Mouse (Mus musculus): ENCODE results near the gene Ifitm3.
"Not testable (repeated sequence)": the region's sequence is repeated elsewhere in the genome, so short reads cannot be mapped to it uniquely, and the experiment has no call there.

The Ifitm3 gene

GRCm38 (mm10) chr7:141032458-141033167 lies 22.0 kb upstream of the Ifitm3 start:
- no peak for DNase-seq (ENCODE audit: low spot score in 2 of 2)

- DNase-seq (ENCODE audit: low spot score in 2 of 2), result no peak
These were observed 19.8 kb upstream of the Ifitm3 start for GRCm38 (mm10) chr7:141030390-141030789.

- no peak for DNase-seq (ENCODE audit: low spot score in 2 of 2)
These were observed 18.3 kb upstream of the Ifitm3 start, which contains the start of gene Gm17387 for GRCm38 (mm10) chr7:141028831-141029230. Gene Gm17387 (plus strand): TSS chr7:141029131.

GRCm38 (mm10) chr7:141026740-141027098 lies 16.1 kb upstream of the Ifitm3 start:
- no peak for DNase-seq (ENCODE audit: low spot score in 2 of 2)

- DNase-seq (ENCODE audit: low spot score in 2 of 2), result no peak
These were observed 15.6 kb upstream of the Ifitm3 start for GRCm38 (mm10) chr7:141026097-141026739.

- DNase-seq (ENCODE audit: low spot score in 2 of 2), result no peak
These were observed 14.6 kb upstream of the Ifitm3 start for GRCm38 (mm10) chr7:141024865-141025838.

GRCm38 (mm10) chr7:141021489-141022449 lies 11.2 kb upstream of the Ifitm3 start:
- DNase-seq (ENCODE audit: low spot score in 2 of 2), result no peak

GRCm38 (mm10) chr7:141019028-141019427 lies 8.5 kb upstream of the Ifitm3 start:
- no peak for DNase-seq (ENCODE audit: low spot score in 2 of 2)

GRCm38 (mm10) chr7:141017824-141018223 lies 7.3 kb upstream of the Ifitm3 start, which contains the start of gene Ifitm6:
Gene Ifitm6 (minus strand): TSS chr7:141017924.
- DNase-seq (ENCODE audit: low spot score in 2 of 2), result not testable (repeated sequence)

- no peak for DNase-seq (ENCODE audit: low spot score in 2 of 2)
These were observed 6.4 kb upstream of the Ifitm3 start for GRCm38 (mm10) chr7:141016707-141017697.

- DNase-seq (ENCODE audit: low spot score in 2 of 2), result no peak
These were observed 734 bp upstream of the Ifitm3 start for GRCm38 (mm10) chr7:141011238-141011770.

GRCm38 (mm10) chr7:141009665-141010064 lies 905 bp downstream of the Ifitm3 start:
- no peak for DNase-seq (ENCODE audit: low spot score in 2 of 2)

GRCm38 (mm10) chr7:141008938-141009660 lies 1.5 kb downstream of the Ifitm3 start:
- DNase-seq (ENCODE audit: low spot score in 2 of 2), result peak; percentile 40 to 70

GRCm38 (mm10) chr7:141008312-141008761 lies 2.2 kb downstream of the Ifitm3 start:
- no peak for DNase-seq (ENCODE audit: low spot score in 2 of 2)

- DNase-seq (ENCODE audit: low spot score in 2 of 2), result no peak
These were observed 3.7 kb downstream of the Ifitm3 start for GRCm38 (mm10) chr7:141006914-141007313.

GRCm38 (mm10) chr7:141006446-141006845 lies 4.1 kb downstream of the Ifitm3 start:
- DNase-seq (ENCODE audit: low spot score in 2 of 2), result no peak

GRCm38 (mm10) chr7:141003248-141004010 lies 7.1 kb downstream of the Ifitm3 start:
- DNase-seq (ENCODE audit: low spot score in 2 of 2), result no peak

All from natural killer cell, adult 2 months (primary cell).